Mouse (Mus musculus): Measurements from ENCODE around the gene Cask. TPM values are rescaled to one million over a fixed set of nuclear protein-coding genes. Genes with fewer than 3 reads are reported as not detected.
A peak's percentile ranks its signal among the peaks of the same experiment; 100 is the strongest.

Gene Cask
- polyA plus RNA-seq, 1 experiment from 2014 or later: 64.0 TPM

DNA sequence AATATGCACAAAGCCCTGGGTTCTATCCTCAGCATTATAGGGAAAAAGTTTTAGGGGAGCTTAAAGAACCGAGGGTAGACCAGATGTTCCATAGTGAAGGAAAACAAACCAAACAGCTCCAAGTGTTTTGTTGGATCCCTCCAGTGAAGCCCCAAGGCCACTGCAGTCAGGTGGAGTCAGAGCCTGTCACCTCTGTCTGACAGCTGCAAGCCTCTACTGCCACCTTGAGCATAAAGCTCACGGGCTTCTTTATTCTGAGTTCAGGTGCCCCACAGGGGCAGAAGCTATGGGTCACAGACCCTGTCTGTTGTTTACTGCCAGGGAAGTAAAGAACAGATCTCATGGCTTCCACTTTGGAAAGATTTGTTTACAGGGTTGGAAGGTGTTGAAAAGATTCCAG, 338.0 kb downstream of the Cask start:
- Histone ChIP-seq H3K4me1 (ENCODE audit: control insufficient read depth, insufficient read depth, low read length) (no peaks in the 10 kb centered on the region), H3K36me3 (ENCODE audit: control insufficient read depth, insufficient read depth, low read length) (no peaks in the 10 kb centered on the region), H3K4me2 (ENCODE audit: low read length) (no peak overlapping the region), H3K9ac (replicated peaks; ENCODE audit: low read length) (no peak overlapping the region), H3K27ac (replicated peaks; ENCODE audit: low read depth, low read length) (no peak overlapping the region), H3K27me3 (ENCODE audit: control insufficient read depth, insufficient read depth, low read length) (no peaks in the 10 kb centered on the region), H3K9me3 (ENCODE audit: control insufficient read depth, low read length) (no peaks in the 10 kb centered on the region), H3K4me3 (replicated peaks; ENCODE audit: low read depth, low read length) (no peak overlapping the region)
- ATAC-seq (ENCODE audit: low FRiP score, low TSS enrichment) (no peak), DNase-seq (no peak)
- 71% methylated on average over 2 of the region's 2 CpGs for WGBS

DNA sequence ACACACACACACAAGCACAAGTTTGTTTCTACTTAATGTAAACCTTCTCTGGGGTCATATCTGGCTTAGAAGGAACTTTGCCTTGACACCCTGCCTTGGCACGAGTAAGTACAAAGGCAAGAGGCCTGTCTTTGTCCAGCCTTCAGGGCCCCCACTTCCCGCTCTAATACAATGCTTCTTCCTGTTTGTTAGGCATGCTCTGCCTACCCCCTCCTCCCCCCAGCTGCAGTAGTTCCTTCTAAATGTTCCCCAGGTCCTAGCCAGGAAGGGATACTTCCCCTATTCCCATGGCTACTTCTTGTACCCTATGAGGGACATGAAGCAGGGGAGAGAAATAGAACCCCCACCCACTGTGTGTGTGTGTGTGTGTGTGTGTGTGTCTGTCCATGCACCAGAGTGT, 344.8 kb downstream of the Cask start:
- Histone ChIP-seq H3K27me3 (ENCODE audit: control insufficient read depth, insufficient read depth, low read length) (no peaks in the 10 kb centered on the region), H3K9ac (replicated peaks; ENCODE audit: low read length) (no peak overlapping the region), H3K36me3 (ENCODE audit: control insufficient read depth, insufficient read depth, low read length) (no peaks in the 10 kb centered on the region), H3K4me1 (ENCODE audit: control insufficient read depth, insufficient read depth, low read length) (no peaks in the 10 kb centered on the region), H3K27ac (replicated peaks; ENCODE audit: low read depth, low read length) (no peak overlapping the region), H3K4me2 (ENCODE audit: low read length) (no peak overlapping the region), H3K9me3 (ENCODE audit: control insufficient read depth, low read length) (no peaks in the 10 kb centered on the region), H3K4me3 (replicated peaks; ENCODE audit: low read depth, low read length) (no peak overlapping the region)
- ATAC-seq (ENCODE audit: low FRiP score, low TSS enrichment): no peak
- WGBS: 66% methylated on average over 2 of the region's 2 CpGs
- no peak for DNase-seq

DNA sequence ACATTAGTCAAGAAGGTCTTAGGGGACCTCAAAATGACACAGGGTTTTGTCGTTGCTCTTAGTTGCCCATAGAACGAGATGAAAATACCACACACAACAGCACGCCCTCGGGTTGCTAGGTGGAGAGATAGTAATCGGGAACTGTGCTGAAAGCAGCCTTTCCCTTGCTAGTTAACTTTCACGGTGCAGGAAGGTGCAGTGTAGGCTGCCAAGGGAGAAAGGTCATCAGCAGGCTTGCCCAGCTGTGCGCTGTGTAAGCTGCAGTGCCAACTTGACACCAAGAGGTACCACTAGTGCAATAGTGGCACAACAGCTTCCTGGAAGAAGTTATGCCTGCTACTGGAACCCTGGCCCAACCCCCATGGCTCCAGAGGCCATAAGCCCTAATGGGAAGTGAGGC, 346.8 kb downstream of the Cask start:
- Histone ChIP-seq H3K4me2 (ENCODE audit: low read length) (no peak overlapping the region), H3K27me3 (ENCODE audit: control insufficient read depth, insufficient read depth, low read length) (no peaks in the 10 kb centered on the region), H3K9me3 (ENCODE audit: control insufficient read depth, low read length) (no peaks in the 10 kb centered on the region), H3K36me3 (ENCODE audit: control insufficient read depth, insufficient read depth, low read length) (no peaks in the 10 kb centered on the region), H3K4me3 (replicated peaks; ENCODE audit: low read depth, low read length) (no peak overlapping the region), H3K9ac (replicated peaks; ENCODE audit: low read length) (no peak overlapping the region), H3K4me1 (ENCODE audit: control insufficient read depth, insufficient read depth, low read length) (no peaks in the 10 kb centered on the region), H3K27ac (replicated peaks; ENCODE audit: low read depth, low read length) (no peak overlapping the region)
- 92% methylated on average over 7 of the region's 7 CpGs for WGBS
- DNase-seq (no peak), ATAC-seq (ENCODE audit: low FRiP score, low TSS enrichment) (no peak)

DNA sequence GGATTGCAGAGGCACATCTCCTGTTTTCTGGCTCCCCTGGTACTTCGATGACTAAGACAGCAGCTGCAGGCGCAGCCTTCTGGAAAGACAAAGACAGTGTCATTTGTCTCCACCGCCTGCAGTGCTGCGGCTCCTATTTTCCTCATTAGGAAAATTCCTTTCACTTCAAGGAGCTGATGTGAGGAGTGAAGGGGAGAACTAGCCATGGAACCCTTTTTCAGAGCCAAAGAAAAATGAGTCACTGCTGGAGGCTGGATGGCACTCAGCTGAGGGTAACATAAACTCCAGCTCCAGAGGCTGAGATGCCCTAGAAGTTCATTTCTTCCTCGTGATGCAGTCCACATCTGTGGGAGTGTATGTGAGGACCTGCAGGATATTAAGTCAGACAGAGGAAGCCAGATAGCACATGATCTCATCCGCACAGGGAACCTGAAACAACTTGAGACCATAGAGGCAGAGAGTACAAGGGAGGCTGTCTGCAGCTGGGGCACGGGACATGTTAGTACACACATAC, 348.2 kb downstream of the Cask start:
- Histone ChIP-seq H3K4me3 (replicated peaks; ENCODE audit: low read depth, low read length) (no peak overlapping the region), H3K9me3 (ENCODE audit: control insufficient read depth, low read length) (no peaks in the 10 kb centered on the region), H3K4me1 (ENCODE audit: control insufficient read depth, insufficient read depth, low read length) (no peaks in the 10 kb centered on the region), H3K36me3 (ENCODE audit: control insufficient read depth, insufficient read depth, low read length) (no peaks in the 10 kb centered on the region), H3K27ac (replicated peaks; ENCODE audit: low read depth, low read length) (peak overlapping the region; percentile 41; the same call in 1 of the 2 replicates), H3K9ac (replicated peaks; ENCODE audit: low read length) (no peak overlapping the region), H3K27me3 (ENCODE audit: control insufficient read depth, insufficient read depth, low read length) (no peaks in the 10 kb centered on the region), H3K4me2 (ENCODE audit: low read length) (no peak overlapping the region)
- DNase-seq (peak; percentile 40), ATAC-seq (ENCODE audit: low FRiP score, low TSS enrichment) (no peak)
- 56% methylated on average over 7 of the region's 7 CpGs for WGBS

DNA sequence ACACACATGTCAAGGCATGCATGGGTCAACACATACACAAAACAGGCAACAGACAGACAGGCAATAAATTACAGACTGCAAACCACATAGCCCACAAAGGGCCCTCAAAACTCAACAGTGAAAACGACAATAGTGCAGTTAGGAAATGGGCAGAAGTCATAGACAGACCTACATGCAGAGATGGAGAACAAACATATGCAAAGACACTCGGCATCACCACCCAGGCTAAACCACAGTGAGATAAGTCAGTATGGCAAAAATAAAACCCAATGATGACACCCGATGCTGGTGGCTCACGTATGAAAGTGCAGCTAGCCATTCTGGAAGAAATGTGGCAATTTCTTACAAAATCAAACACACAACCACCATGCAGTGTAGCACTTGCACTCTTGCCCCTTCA, 350.9 kb downstream of the Cask start:
- 83% methylated on average over 4 of the region's 4 CpGs for WGBS
- no peak for ATAC-seq (ENCODE audit: low FRiP score, low TSS enrichment)

DNA sequence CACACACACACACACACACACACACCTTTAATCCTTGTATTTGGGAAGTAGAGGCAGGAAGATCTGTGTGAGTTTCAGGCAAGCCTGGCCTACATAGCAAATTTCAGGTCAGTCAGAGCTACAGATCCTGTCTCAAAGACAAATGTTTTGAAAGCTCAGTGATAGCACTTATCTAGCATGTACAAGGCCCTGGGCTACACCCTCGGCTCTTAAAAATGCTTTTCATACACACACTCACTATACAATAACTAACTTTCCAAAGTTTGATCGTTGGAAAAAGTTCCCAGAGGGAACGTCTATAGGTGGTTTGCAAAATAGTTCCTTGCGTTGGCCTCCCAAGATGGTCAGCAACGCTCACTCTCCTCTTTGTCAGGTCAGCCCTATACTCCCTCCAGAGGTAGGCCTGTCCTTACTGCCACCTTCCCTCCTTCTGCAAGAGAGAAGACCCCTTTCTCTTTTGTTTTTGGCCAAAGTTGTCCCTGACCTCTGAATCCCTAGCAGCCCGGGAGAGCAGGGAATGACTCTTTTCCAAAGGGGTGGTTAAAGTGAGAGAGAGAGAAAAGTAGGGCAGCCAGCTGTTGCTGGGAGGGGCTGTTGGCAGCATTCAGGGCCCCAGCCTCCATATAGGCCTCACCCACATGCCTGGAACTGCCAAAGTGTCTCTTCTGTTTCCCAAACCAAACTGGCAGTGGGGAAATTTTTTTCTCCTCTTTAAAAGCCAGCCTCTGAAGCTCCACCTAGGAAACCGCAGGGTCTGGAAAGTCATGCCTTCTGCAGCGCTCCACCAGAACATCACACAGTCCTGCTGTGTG, 356.1 kb downstream of the Cask start:
- Histone ChIP-seq H3K9me3 (ENCODE audit: control insufficient read depth, low read length) (no peaks in the 10 kb centered on the region), H3K4me1 (ENCODE audit: control insufficient read depth, insufficient read depth, low read length) (no peaks in the 10 kb centered on the region), H3K9ac (replicated peaks; ENCODE audit: low read length) (no peak overlapping the region), H3K27me3 (ENCODE audit: control insufficient read depth, insufficient read depth, low read length) (no peaks in the 10 kb centered on the region), H3K4me2 (ENCODE audit: low read length) (no peak overlapping the region), H3K36me3 (ENCODE audit: control insufficient read depth, insufficient read depth, low read length) (no peaks in the 10 kb centered on the region), H3K27ac (replicated peaks; ENCODE audit: low read depth, low read length) (no peak overlapping the region), H3K4me3 (replicated peaks; ENCODE audit: low read depth, low read length) (no peak overlapping the region)
- 89% methylated on average over 8 of the region's 8 CpGs for WGBS
- DNase-seq (no peak), ATAC-seq (ENCODE audit: low FRiP score, low TSS enrichment) (no peak)

More for the DNA sequence above, 350.9 kb downstream of the Cask start:
- no peaks in the 10 kb centered on the region for H3K27me3 ChIP-seq (ENCODE audit: control insufficient read depth, insufficient read depth, low read length)
- no peak overlapping the region for H3K4me3 ChIP-seq (replicated peaks; ENCODE audit: low read depth, low read length)
- no peak overlapping the region for H3K27ac ChIP-seq (replicated peaks; ENCODE audit: low read depth, low read length)
- H3K9me3 ChIP-seq (ENCODE audit: control insufficient read depth, low read length): no peaks in the 10 kb centered on the region
- H3K4me1 ChIP-seq (ENCODE audit: control insufficient read depth, insufficient read depth, low read length): no peaks in the 10 kb centered on the region
- H3K4me2 ChIP-seq (ENCODE audit: low read length): no peak overlapping the region
- no peak for DNase-seq
- no peaks in the 10 kb centered on the region for H3K36me3 ChIP-seq (ENCODE audit: control insufficient read depth, insufficient read depth, low read length)
- H3K9ac ChIP-seq (replicated peaks; ENCODE audit: low read length): no peak overlapping the region

DNA sequence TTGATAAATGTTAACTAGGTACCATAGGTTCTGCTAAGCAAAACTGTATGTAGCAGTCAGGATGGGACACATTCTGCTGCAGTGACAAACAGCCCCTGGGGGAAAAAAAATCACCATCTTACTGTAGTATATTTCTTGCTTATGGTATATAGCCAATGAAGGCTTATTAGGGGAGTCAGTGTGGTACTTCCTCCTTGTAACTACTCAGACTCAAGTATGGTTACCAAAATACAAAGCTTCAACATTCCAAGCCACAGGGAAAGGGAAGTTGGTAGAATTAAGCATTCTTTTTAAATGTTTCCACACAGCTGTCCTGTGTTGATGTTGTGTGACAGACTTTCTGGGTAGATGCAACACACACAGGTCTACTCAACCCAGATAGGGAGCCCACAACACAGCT, 358.2 kb downstream of the Cask start:
- no peak overlapping the region for H3K4me2 ChIP-seq (ENCODE audit: low read length)
- H3K27ac ChIP-seq (replicated peaks; ENCODE audit: low read depth, low read length): no peak overlapping the region
- H3K9ac ChIP-seq (replicated peaks; ENCODE audit: low read length): no peak overlapping the region
- no peaks in the 10 kb centered on the region for H3K36me3 ChIP-seq (ENCODE audit: control insufficient read depth, insufficient read depth, low read length)
- no peak for ATAC-seq (ENCODE audit: low FRiP score, low TSS enrichment)
- no peak for DNase-seq
- H3K27me3 ChIP-seq (ENCODE audit: control insufficient read depth, insufficient read depth, low read length): no peaks in the 10 kb centered on the region
- no peaks in the 10 kb centered on the region for H3K4me1 ChIP-seq (ENCODE audit: control insufficient read depth, insufficient read depth, low read length)
- no peak overlapping the region for H3K4me3 ChIP-seq (replicated peaks; ENCODE audit: low read depth, low read length)
- no peaks in the 10 kb centered on the region for H3K9me3 ChIP-seq (ENCODE audit: control insufficient read depth, low read length)

DNA sequence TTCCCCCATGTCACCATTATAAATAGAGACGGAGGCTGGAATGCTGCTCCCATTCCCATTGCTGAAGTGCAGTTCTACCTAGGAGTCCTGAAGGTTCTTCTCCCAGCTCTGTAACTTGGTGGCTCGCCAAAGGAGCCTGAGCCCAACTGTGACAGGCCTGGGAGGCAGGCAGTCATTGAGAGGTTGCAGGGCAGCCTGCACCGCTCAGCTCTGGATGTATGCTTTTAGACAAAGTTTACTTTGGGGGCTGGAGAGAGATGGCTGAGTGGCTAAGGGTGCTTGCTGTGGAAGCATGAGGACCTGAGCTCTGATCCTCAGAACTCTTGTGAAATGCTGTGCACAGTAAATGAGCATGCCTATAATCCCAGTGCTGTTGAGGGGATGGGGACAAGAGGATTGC, 360.2 kb downstream of the Cask start:
- Histone ChIP-seq H3K27ac (replicated peaks; ENCODE audit: low read depth, low read length) (no peak overlapping the region), H3K4me1 (ENCODE audit: control insufficient read depth, insufficient read depth, low read length) (no peaks in the 10 kb centered on the region), H3K9me3 (ENCODE audit: control insufficient read depth, low read length) (no peaks in the 10 kb centered on the region), H3K36me3 (ENCODE audit: control insufficient read depth, insufficient read depth, low read length) (no peaks in the 10 kb centered on the region), H3K4me2 (ENCODE audit: low read length) (no peak overlapping the region), H3K9ac (replicated peaks; ENCODE audit: low read length) (no peak overlapping the region), H3K4me3 (replicated peaks; ENCODE audit: low read depth, low read length) (no peak overlapping the region), H3K27me3 (ENCODE audit: control insufficient read depth, insufficient read depth, low read length) (no peaks in the 10 kb centered on the region)
- WGBS: 81% methylated on average over 3 of the region's 3 CpGs
- ATAC-seq (ENCODE audit: low FRiP score, low TSS enrichment) (no peak), DNase-seq (no peak)

DNA sequence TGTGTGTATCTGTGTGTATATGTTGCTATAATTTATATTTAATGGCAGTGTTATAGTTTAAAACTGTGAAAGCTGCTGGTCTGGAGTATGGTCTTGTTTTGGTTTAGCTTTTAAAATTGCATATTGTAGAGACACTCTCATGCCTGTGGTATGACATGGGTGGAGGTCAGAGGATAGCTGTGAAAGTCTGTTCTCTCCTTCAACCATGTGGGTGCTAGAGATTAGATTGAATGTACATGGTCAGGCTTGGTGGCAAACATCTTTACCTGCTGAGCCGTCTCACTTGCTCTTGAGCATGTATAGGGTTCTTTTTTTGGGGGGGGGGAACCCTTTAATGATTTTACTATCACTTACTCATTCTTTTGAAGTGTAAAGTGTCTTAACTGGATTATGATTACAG, 361.4 kb downstream of the Cask start:
- Histone ChIP-seq H3K9ac (replicated peaks; ENCODE audit: low read length) (no peak overlapping the region), H3K4me2 (ENCODE audit: low read length) (no peak overlapping the region), H3K4me3 (replicated peaks; ENCODE audit: low read depth, low read length) (no peak overlapping the region), H3K9me3 (ENCODE audit: control insufficient read depth, low read length) (no peaks in the 10 kb centered on the region), H3K4me1 (ENCODE audit: control insufficient read depth, insufficient read depth, low read length) (no peaks in the 10 kb centered on the region), H3K36me3 (ENCODE audit: control insufficient read depth, insufficient read depth, low read length) (no peaks in the 10 kb centered on the region), H3K27ac (replicated peaks; ENCODE audit: low read depth, low read length) (no peak overlapping the region), H3K27me3 (ENCODE audit: control insufficient read depth, insufficient read depth, low read length) (no peaks in the 10 kb centered on the region)
- ATAC-seq (ENCODE audit: low FRiP score, low TSS enrichment) (no peak), DNase-seq (no peak)
- 75% methylated on average over 1 of the region's 1 CpGs for WGBS
